Comparison of ENCODE assay signal across 13 mouse cellular contexts in genomic region chr11:12198700-12199349, GRCm38 (mm10).
DNase-seq lines count a peak whose midpoint lies in the region; ATAC-seq and TF ChIP-seq lines count a peak whose summit lies in the region.
"Had no signal": no experiment of that assay in that cellular context is flagged by ENCODE, and none has a peak within 500 bp of the region (broad histone marks: within the 10 kb centered on the region; RNA-seq: fewer than 3 reads in every experiment).

No protein-coding gene starts in this region.

- H3K4me1 ChIP-seq in lung, embryonic 14.5 days (ENCODE audit: insufficient read depth), result no peaks in the 10 kb centered on the region
- H3K4me1 ChIP-seq in midbrain, embryonic 13.5 days (replicated peaks), result no peaks in the 10 kb centered on the region
- H3K4me1 ChIP-seq: embryonic facial prominence, embryonic 15.5 days; limb, embryonic 10.5 days; megakaryocyte, embryonic 14.5 days; stomach, embryonic 15.5 days had no signal

- H3K27ac ChIP-seq in lung, embryonic 14.5 days (ENCODE audit: low read depth), result no peak overlapping the region
- no peak overlapping the region for H3K27ac ChIP-seq in midbrain, embryonic 13.5 days
- H3K27ac ChIP-seq: embryonic facial prominence, embryonic 15.5 days; kidney, postnatal 0 days; limb, embryonic 10.5 days; stomach, embryonic 15.5 days had no signal

- no peak overlapping the region for H3K9ac ChIP-seq in lung, embryonic 14.5 days
- no peak overlapping the region for H3K9ac ChIP-seq in midbrain, embryonic 13.5 days (replicated peaks)
- H3K9ac ChIP-seq: embryonic facial prominence, embryonic 15.5 days; stomach, embryonic 15.5 days had no signal

- H3K4me3 ChIP-seq in lung, embryonic 14.5 days (ENCODE audit: low read depth, low read length), result no peak overlapping the region
- no peak overlapping the region for H3K4me3 ChIP-seq in midbrain, embryonic 13.5 days (replicated peaks)
- H3K4me3 ChIP-seq: embryonic facial prominence, embryonic 15.5 days; limb, embryonic 10.5 days; megakaryocyte, embryonic 14.5 days; stomach, embryonic 15.5 days had no signal

- H3K27me3 ChIP-seq in lung, embryonic 14.5 days (ENCODE audit: insufficient read depth, low read length), result no peaks in the 10 kb centered on the region
- H3K27me3 ChIP-seq in midbrain, embryonic 13.5 days, result no peaks in the 10 kb centered on the region
- H3K27me3 ChIP-seq: embryonic facial prominence, embryonic 15.5 days; megakaryocyte, embryonic 14.5 days; stomach, embryonic 15.5 days had no signal

- ATAC-seq in lung, embryonic 14.5 days (ENCODE audit: insufficient read depth), result no peak
- no peak for ATAC-seq in midbrain, embryonic 13.5 days

- no peaks in the 10 kb centered on the region for H3K9me3 ChIP-seq in lung, embryonic 14.5 days (ENCODE audit: low read depth, low read length)
- no peaks in the 10 kb centered on the region for H3K9me3 ChIP-seq in midbrain, embryonic 13.5 days
- H3K9me3 ChIP-seq: embryonic facial prominence, embryonic 15.5 days; limb, embryonic 10.5 days; megakaryocyte, embryonic 14.5 days; stomach, embryonic 15.5 days had no signal

- H3K36me3 ChIP-seq in lung, embryonic 14.5 days (ENCODE audit: insufficient read depth), result no peaks in the 10 kb centered on the region
- H3K36me3 ChIP-seq in midbrain, embryonic 13.5 days, result no peaks in the 10 kb centered on the region
- H3K36me3 ChIP-seq: embryonic facial prominence, embryonic 15.5 days; limb, embryonic 10.5 days; stomach, embryonic 15.5 days had no signal

- intact Hi-C loops in left cerebral cortex, postnatal 14 days (cut with DNase I), result no loop called here

- H3K4me2 ChIP-seq in lung, embryonic 14.5 days, result no peak overlapping the region
- no peak overlapping the region for H3K4me2 ChIP-seq in midbrain, embryonic 13.5 days (replicated peaks)
- H3K4me2 ChIP-seq: embryonic facial prominence, embryonic 15.5 days; stomach, embryonic 15.5 days had no signal

- peak; percentile 59 for DNase-seq in adrenal gland, postnatal 14 days
- no peak for DNase-seq in adrenal gland, adult 8-10 months
- DNase-seq in kidney, postnatal 10 days, result peak; percentile 7
- no peak for DNase-seq in kidney, adult 11 months
- DNase-seq in cerebellum, adult 9-11 months, result peak; percentile 26
- peak; percentile 4 for DNase-seq in lung, embryonic 14.5 days
- DNase-seq in left cerebral cortex, postnatal 14 days (ENCODE audit: low spot score in 2 of 2), result no peak

- TF ChIP-seq CTCF in lung, embryonic 14.5 days (IDR thresholded peaks at IDR 0.05; ENCODE audit: low read depth), result no peak

- WGBS in lung, embryonic 14.5 days, result 81% methylated on average over 6 of the region's 6 CpGs
- WGBS in midbrain, embryonic 13.5 days, result 84% methylated on average over 6 of the region's 6 CpGs

Comparison
In these comparisons a context has a peak if more than half of its experiments do, and no peak if none do; other contexts are left out.
1. DNase-seq: peak in adrenal gland, postnatal 14 days (single experiment), kidney, postnatal 10 days (single experiment), cerebellum, adult 9-11 months (single experiment) and lung, embryonic 14.5 days (single experiment); none in adrenal gland, adult 8-10 months (single experiment), kidney, adult 11 months (single experiment) and left cerebral cortex, postnatal 14 days (0 of 2).